Mouse (Mus musculus) liver, embryonic 14.5 days (tissue): Measurements from ENCODE around the gene Tmem178b. TPM values are rescaled to one million over a fixed set of nuclear protein-coding genes. Genes with fewer than 3 reads are reported as not detected.

Source experiments
- ATAC-seq: fragments of 200-750 bp; cut with Nextera tagmentation; 2 replicates; pipeline ENCODE4 v1.8.0; 2017; ENCODE audit warnings: moderate number of reproducible peaks, mild to moderate bottlenecking, moderate library complexity; ENCODE audit not compliant: insufficient read depth
- DNase-seq, 3 experiments: peaks; one replicate each; pipeline ENCODE4 v3.0.0-alpha.2; 2012 to 2013; ENCODE audit warnings: low read depth in 3 of 3, low spot score in 3 of 3
- H3K27ac ChIP-seq: fragments of 300-500 bp; sonication (generic); 2 replicates; pipeline ENCODE4 v1.5.1; 2014; ENCODE audit warnings: moderate library complexity, mild to moderate bottlenecking, control low read depth, inconsistent platforms
- H3K27me3 ChIP-seq: fragments of 300-500 bp; sonication (generic); 2 replicates; pipeline ENCODE4 v1.6.1; 2014; ENCODE audit warnings: mild to moderate bottlenecking, low read length, moderate library complexity; ENCODE audit not compliant: control insufficient read depth, insufficient read depth
- H3K36me3 ChIP-seq: fragments of 300-500 bp; sonication (generic); replicated peaks from 2 replicates; pipeline ENCODE4 v1.6.1; 2014; ENCODE audit warnings: low read depth; ENCODE audit not compliant: control insufficient read depth, insufficient read depth
- H3K4me1 ChIP-seq, 2 experiments: fragments of 200-500 bp in 1 of 2; fragments of 300-500 bp in 1 of 2; sonication (generic) in 1 of 2; replicated peaks; 2 replicates each; pipeline ENCODE4 v1.6.1; 2012 to 2014; ENCODE audit warnings: antibody characterized with exemption in 1 of 2, inconsistent platforms in 1 of 2, low read length in 1 of 2; ENCODE audit not compliant: control insufficient read depth in 2 of 2, insufficient read depth in 2 of 2
- H3K4me2 ChIP-seq: fragments of 300-500 bp; sonication (generic); 2 replicates; pipeline ENCODE4 v1.6.1; 2014; ENCODE audit warnings: low read depth, mild to moderate bottlenecking, control low read depth, moderate library complexity
- H3K4me3 ChIP-seq, 2 experiments: fragments of 200-500 bp in 1 of 2; fragments of 300-500 bp in 1 of 2; sonication (generic) in 1 of 2; 2 replicates each; pipeline ENCODE4 v1.5.1; 2012 to 2014; ENCODE audit warnings: low read depth in 2 of 2, low read length in 2 of 2, mild to moderate bottlenecking in 2 of 2, control low read depth in 1 of 2, inconsistent platforms in 1 of 2, moderate library complexity in 1 of 2; ENCODE audit not compliant: insufficient read depth in 1 of 2
- H3K9ac ChIP-seq: fragments of 300-500 bp; sonication (generic); replicated peaks from 2 replicates; pipeline ENCODE4 v1.6.1; 2014; ENCODE audit warnings: mild to moderate bottlenecking, control low read depth, moderate library complexity
- H3K9me3 ChIP-seq: fragments of 300-500 bp; sonication (generic); 2 replicates; pipeline ENCODE4 v1.6.1; 2016; ENCODE audit warnings: low read length, mixed read lengths; ENCODE audit not compliant: control insufficient read depth
- CTCF ChIP-seq: IDR thresholded peaks from 2 replicates; pipeline ENCODE4 v1.5.1; 2016; ENCODE audit warnings: antibody characterized with exemption, low read depth, control low read depth
- EP300 ChIP-seq: IDR thresholded peaks from 2 replicates; pipeline ENCODE4 v1.6.1; 2016; ENCODE audit warnings: antibody characterized with exemption, low read depth
- WGBS: fragments of 180-500 bp; shearing (Covaris S2); extraction: QIAGEN DNeasy Blood & Tissue Kit; methylation state at CpG from one replicate; pipeline ENCODE4 v1.1.7; 2014; ENCODE audit not compliant: insufficient replicate concordance; 5-methylcytosine and 5-hydroxymethylcytosine counted together
- polyA plus RNA-seq, 2 experiments: library from polyadenylated mRNA; depleted of rRNA in 1 of 2; stranded (reverse) in 1 of 2; unstranded in 1 of 2; fragments of >200 nt; fragmentation: Nextera tagmentation in 1 of 2; extraction: Ambion mirVana in 1 of 2; gene quantifications; 2 replicates each; pipeline versions ENCODE4 v1.2.1 to v1.2.3; 2012 to 2014

The Tmem178b gene
- polyA plus RNA-seq, 2 experiments, result not detected

DNA sequence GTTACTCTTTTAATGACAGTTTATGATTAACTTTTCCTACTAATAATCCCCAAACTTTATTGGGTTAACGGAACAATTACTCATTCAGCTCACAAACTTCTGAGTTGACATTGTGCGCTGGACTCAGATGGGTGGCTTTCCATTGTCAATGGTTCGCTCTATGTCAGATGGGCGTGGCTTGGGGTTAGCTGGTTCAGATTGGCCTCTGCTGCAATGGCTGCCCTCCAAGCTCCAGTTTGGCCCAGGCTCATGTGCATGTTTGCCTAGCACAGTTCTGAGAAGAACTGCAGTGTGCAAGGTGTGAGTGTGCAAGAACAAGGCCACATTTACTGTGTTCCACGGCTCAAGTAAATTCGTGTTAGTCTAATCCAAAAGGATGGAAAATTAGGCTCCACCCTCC lies 255.6 kb downstream of the Tmem178b start:
- H3K4me2 ChIP-seq, result no peak overlapping the region
- no peak overlapping the region for H3K4me3 ChIP-seq
- no peak for ATAC-seq
- H3K9ac ChIP-seq, result no peak overlapping the region
- H3K27ac ChIP-seq, result no peak overlapping the region
- TF ChIP-seq EP300, result no peak
- no peak for TF ChIP-seq CTCF
- no peaks in the 10 kb centered on the region for H3K4me1 ChIP-seq
- H3K27me3 ChIP-seq, result no peaks in the 10 kb centered on the region
- 66% methylated on average over 6 of the region's 6 CpGs for whole genome bisulfite sequencing
- no peaks in the 10 kb centered on the region for H3K36me3 ChIP-seq
- no peak for DNase-seq
- no peaks in the 10 kb centered on the region for H3K9me3 ChIP-seq

DNA sequence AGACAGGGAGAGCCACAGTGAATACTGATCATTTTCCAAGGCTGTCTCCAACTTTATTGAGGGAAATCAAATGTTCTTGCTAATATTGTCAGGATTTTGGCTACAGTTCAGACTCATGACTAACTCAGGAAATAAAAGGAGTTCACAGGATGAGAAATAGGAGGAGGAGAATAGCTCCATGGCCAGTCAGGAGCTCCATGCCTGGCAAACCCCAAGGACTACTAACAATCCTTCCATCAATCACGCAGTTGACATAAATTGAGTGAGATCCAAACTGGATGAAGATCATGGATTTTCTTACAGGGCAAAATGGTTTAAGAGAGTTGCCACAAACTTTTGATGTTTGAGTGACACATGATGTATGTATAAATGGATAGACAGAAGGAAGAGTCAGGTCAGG lies 258.9 kb downstream of the Tmem178b start:
- no peak for ATAC-seq
- Histone ChIP-seq H3K4me1 (no peaks in the 10 kb centered on the region), H3K9me3 (no peaks in the 10 kb centered on the region), H3K4me2 (no peak overlapping the region), H3K27me3 (no peaks in the 10 kb centered on the region), H3K27ac (no peak overlapping the region), H3K9ac (no peak overlapping the region), H3K36me3 (no peaks in the 10 kb centered on the region), H3K4me3 (no peak overlapping the region)
- 62% methylated on average over 1 of the region's 1 CpGs for WGBS
- DNase-seq, result no peak
- TF ChIP-seq EP300, result no peak
- no peak for TF ChIP-seq CTCF

DNA sequence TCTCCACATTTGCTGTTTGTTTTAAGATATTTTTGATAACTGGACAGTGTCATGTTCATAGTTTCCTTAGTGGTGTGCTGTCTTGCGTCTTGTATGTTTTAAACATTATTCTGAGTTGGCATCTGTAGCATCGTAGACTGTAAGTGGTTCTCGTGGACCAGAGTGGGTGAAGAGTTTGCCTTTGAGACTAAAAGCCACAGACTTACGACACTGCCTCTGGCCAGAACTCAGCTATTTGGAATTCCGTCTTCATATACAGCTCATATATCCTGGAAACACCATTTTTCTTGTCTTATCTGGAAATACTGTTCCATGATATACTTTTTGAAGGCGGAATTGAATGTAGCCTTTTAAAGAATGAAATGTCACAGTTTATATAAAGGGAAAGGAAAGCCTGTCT lies 260.4 kb downstream of the Tmem178b start:
- ATAC-seq (no peak), DNase-seq (no peak)
- 57% methylated on average over 6 of the region's 6 CpGs for whole genome bisulfite sequencing
- no peaks in the 10 kb centered on the region for H3K36me3 ChIP-seq
- H3K27me3 ChIP-seq, result no peaks in the 10 kb centered on the region
- H3K27ac ChIP-seq, result no peak overlapping the region
- TF ChIP-seq CTCF (no peak), EP300 (no peak)
- H3K4me2 ChIP-seq, result no peak overlapping the region
- H3K4me1 ChIP-seq, result no peaks in the 10 kb centered on the region
- H3K9me3 ChIP-seq, result no peaks in the 10 kb centered on the region
- H3K9ac ChIP-seq, result no peak overlapping the region
- H3K4me3 ChIP-seq, result no peak overlapping the region

DNA sequence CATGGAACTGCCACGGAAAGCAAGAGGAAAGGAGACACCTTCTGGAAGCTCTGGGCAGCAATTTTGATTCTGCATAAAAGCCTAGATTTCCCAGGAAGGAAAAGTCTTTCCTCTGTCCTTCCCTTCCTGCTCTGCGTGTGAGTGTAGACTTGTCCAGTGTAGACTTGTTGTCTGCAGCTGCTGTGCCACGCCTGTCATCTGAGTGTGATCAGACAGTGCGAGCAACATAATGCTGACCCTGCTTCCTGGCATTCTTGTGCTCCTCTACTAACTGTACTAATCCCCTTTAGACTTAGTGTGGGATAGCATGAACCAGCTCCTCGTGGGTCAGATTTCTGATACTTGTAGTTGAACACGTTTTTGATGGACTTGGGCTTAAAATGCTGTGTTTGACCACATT lies 262.6 kb downstream of the Tmem178b start:
- Histone ChIP-seq H3K27ac (no peak overlapping the region), H3K36me3 (no peaks in the 10 kb centered on the region), H3K4me2 (no peak overlapping the region), H3K27me3 (no peaks in the 10 kb centered on the region), H3K9me3 (no peaks in the 10 kb centered on the region), H3K9ac (no peak overlapping the region), H3K4me1 (no peaks in the 10 kb centered on the region), H3K4me3 (no peak overlapping the region)
- TF ChIP-seq EP300 (no peak), CTCF (no peak)
- no peak for ATAC-seq
- no peak for DNase-seq
- WGBS, result 49% methylated on average over 6 of the region's 6 CpGs

DNA sequence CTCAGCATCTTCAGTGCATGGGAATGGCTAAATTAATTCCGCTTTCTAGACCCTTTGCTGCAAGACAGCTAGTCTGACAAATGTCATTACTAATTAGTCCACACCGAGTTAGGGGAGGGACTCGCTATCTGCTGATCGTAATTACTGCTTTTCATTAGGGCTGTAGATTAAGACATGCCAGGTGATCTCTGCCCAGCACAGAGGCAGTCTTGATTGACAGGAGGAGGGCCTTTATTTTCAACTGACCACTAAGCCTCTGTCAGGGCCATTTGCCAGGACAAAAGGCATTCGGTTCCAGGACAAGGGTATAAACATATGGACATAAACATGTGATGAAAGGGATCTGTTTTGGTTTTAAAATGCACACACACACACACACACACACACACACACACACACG lies 264.3 kb downstream of the Tmem178b start:
- WGBS, result 54% methylated on average over 6 of the region's 6 CpGs
- Histone ChIP-seq H3K9ac (no peak overlapping the region), H3K27ac (no peak overlapping the region), H3K4me3 (no peak overlapping the region), H3K4me2 (no peak overlapping the region), H3K9me3 (no peaks in the 10 kb centered on the region), H3K27me3 (no peaks in the 10 kb centered on the region), H3K4me1 (no peaks in the 10 kb centered on the region), H3K36me3 (no peaks in the 10 kb centered on the region)
- TF ChIP-seq EP300 (no peak), CTCF (no peak)
- no peak for DNase-seq
- ATAC-seq, result no peak
